Mouse (Mus musculus) neural tube, embryonic 13.5 days (tissue): ENCODE data around the gene Guk1. TPM values are rescaled to one million over a fixed set of nuclear protein-coding genes. Genes with fewer than 3 reads are reported as not detected.
A peak's percentile ranks its signal among the peaks of the same experiment; 100 is the strongest.

Source experiments
- ATAC-seq: fragments of 200-750 bp; cut with Nextera tagmentation; 2 replicates; pipeline ENCODE4 v1.8.0; 2017; ENCODE audit warnings: low read depth, mild to moderate bottlenecking, moderate TSS enrichment, moderate library complexity
- H3K27ac ChIP-seq: fragments of 300-500 bp; sonication (generic); replicated peaks from 2 replicates; pipeline ENCODE4 v1.5.1; 2015; ENCODE audit warnings: moderate library complexity, mild to moderate bottlenecking, inconsistent platforms
- H3K27me3 ChIP-seq: fragments of 300-500 bp; sonication (generic); 2 replicates; pipeline ENCODE4 v1.6.1; 2015; ENCODE audit warnings: mild to moderate bottlenecking, inconsistent platforms
- H3K36me3 ChIP-seq: fragments of 300-500 bp; sonication (generic); 2 replicates; pipeline ENCODE4 v1.6.1; 2015; ENCODE audit warnings: mild to moderate bottlenecking, inconsistent platforms
- H3K4me1 ChIP-seq: fragments of 300-500 bp; sonication (generic); replicated peaks from 2 replicates; pipeline ENCODE4 v1.6.1; 2015; ENCODE audit warnings: inconsistent platforms
- H3K4me2 ChIP-seq: fragments of 300-500 bp; sonication (generic); 2 replicates; pipeline ENCODE4 v1.6.1; 2015; ENCODE audit warnings: inconsistent platforms, mild to moderate bottlenecking, moderate library complexity
- H3K4me3 ChIP-seq: fragments of 300-500 bp; sonication (generic); 2 replicates; pipeline ENCODE4 v1.5.1; 2015; ENCODE audit warnings: mild to moderate bottlenecking, inconsistent platforms
- H3K9ac ChIP-seq: fragments of 300-500 bp; sonication (generic); 2 replicates; pipeline ENCODE4 v1.6.1; 2015; ENCODE audit warnings: moderate library complexity, mild to moderate bottlenecking, inconsistent platforms
- H3K9me3 ChIP-seq: fragments of 300-500 bp; sonication (generic); 2 replicates; pipeline ENCODE4 v1.6.1; 2016; ENCODE audit warnings: inconsistent platforms
- WGBS: fragments of 180-500 bp; shearing (Covaris S2); methylation state at CpG from one replicate; pipeline ENCODE4 v1.1.7; 2015; 5-methylcytosine and 5-hydroxymethylcytosine counted together
- polyA plus RNA-seq: library from polyadenylated mRNA; unstranded; fragments of >200 nt; fragmentation: Nextera tagmentation; extraction: Ambion mirVana; gene quantifications from 2 replicates; pipeline ENCODE4 v1.2.1, GENCODE M21; 2015

The Guk1 gene
- polyA plus RNA-seq, 1 experiment from 2014 or later, result 191 TPM

DNA sequence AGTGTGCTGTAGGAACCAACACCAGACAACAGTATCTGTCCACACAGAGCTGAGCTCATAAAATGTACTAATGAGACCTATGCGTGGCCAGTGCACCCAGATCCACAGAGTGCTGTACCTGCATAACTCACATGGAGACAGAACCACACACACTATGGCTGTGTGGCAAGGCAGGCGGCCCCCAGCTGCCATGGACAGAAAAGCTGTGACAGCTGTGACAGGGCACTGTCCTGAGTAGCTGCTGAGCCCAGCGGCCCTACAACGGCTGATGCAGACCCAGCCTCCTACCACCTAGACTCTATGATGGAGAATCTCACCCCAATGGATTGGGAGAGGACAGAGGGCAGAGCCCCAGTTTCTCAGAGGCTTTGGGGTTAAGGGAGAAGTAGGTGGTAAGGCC is 32.5 kb downstream of the Guk1 start:
- Histone ChIP-seq H3K36me3 (peaks cover 39% of the 10 kb centered on the region), H3K27me3 (no peaks in the 10 kb centered on the region), H3K27ac (no peak overlapping the region), H3K9ac (no peak overlapping the region), H3K4me2 (no peak overlapping the region), H3K9me3 (no peaks in the 10 kb centered on the region), H3K4me1 (peaks cover 22% of the 10 kb centered on the region), H3K4me3 (no peak overlapping the region)
- no peak for ATAC-seq
- 91% methylated on average over 4 of the region's 4 CpGs for WGBS

DNA sequence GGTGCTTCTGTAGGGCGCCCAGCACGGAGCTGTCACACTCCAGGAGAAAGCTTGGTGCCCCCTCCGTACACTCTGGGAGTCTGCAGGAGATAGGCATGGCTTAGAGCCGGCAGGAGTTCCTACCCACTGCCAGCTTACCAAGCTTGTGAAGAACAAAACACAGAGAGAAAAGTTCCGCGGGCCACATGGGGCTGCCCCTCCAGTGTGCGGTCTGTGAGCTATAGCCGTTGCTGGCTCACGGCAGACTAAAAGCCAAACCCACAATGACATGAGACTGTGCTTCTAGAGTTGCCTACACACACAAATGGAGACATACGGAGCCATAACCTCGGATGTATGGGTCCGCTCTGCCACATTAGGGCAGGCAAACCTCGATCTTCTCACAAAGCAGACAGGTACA is 32.9 kb downstream of the Guk1 start:
- ATAC-seq, result no peak
- H3K27ac ChIP-seq, result no peak overlapping the region
- no peak overlapping the region for H3K9ac ChIP-seq
- WGBS, result 94% methylated on average over 13 of the region's 13 CpGs
- peaks cover 39% of the 10 kb centered on the region for H3K36me3 ChIP-seq
- H3K4me1 ChIP-seq, result peaks cover 18% of the 10 kb centered on the region
- H3K4me3 ChIP-seq, result no peak overlapping the region
- no peaks in the 10 kb centered on the region for H3K9me3 ChIP-seq
- no peaks in the 10 kb centered on the region for H3K27me3 ChIP-seq
- H3K4me2 ChIP-seq, result no peak overlapping the region

DNA sequence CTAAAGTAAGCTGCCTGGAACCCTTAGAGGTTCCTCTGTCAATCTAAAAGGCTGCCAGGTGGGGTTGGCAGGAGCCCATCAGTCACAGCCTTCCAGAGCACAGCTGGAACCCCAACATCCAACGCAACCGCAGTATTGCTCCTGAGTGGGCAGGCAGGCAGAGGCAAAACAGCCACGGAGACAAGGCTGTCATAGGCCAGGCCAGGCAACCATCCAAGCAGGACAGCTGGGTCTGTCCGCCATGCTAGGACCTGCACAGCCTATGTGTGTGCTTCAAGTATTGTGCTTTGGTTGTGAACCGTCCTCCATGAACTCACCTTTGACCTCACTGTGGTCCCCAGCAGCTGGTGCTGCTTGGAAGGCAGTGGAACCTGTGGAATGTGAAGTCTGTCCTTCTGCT is 36.1 kb downstream of the Guk1 start:
- Histone ChIP-seq H3K36me3 (peaks cover 35% of the 10 kb centered on the region), H3K27me3 (no peaks in the 10 kb centered on the region), H3K9ac (no peak overlapping the region), H3K4me2 (no peak overlapping the region), H3K4me1 (no peaks in the 10 kb centered on the region), H3K4me3 (no peak overlapping the region), H3K27ac (no peak overlapping the region), H3K9me3 (no peaks in the 10 kb centered on the region)
- WGBS, result 88% methylated on average over 5 of the region's 5 CpGs
- no peak for ATAC-seq

DNA sequence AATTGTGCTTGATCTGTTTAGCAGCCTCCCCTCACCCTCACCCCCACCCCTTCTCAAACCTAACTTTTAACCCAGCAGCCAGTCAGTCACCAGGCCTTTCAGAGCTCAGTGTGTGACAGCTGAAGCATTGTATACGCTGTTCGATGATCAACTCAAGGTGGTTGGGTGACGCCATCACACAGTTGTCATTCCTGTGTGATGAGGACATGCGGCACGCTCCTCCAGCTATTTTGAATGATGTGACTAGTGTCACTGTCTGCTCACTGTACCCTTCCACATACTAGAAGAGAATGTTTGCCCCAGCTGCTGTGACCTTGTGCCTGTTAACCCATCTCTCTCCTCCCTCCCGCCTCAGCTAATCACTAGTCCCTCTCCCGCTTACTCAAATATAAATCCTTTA is 37.8 kb downstream of the Guk1 start:
- H3K9ac ChIP-seq, result no peak overlapping the region
- H3K9me3 ChIP-seq, result no peaks in the 10 kb centered on the region
- H3K36me3 ChIP-seq, result peaks cover 31% of the 10 kb centered on the region
- H3K4me2 ChIP-seq, result no peak overlapping the region
- ATAC-seq, result no peak
- no peaks in the 10 kb centered on the region for H3K4me1 ChIP-seq
- 89% methylated on average over 7 of the region's 7 CpGs for WGBS
- H3K4me3 ChIP-seq, result no peak overlapping the region
- H3K27me3 ChIP-seq, result no peaks in the 10 kb centered on the region
- H3K27ac ChIP-seq, result no peak overlapping the region

DNA sequence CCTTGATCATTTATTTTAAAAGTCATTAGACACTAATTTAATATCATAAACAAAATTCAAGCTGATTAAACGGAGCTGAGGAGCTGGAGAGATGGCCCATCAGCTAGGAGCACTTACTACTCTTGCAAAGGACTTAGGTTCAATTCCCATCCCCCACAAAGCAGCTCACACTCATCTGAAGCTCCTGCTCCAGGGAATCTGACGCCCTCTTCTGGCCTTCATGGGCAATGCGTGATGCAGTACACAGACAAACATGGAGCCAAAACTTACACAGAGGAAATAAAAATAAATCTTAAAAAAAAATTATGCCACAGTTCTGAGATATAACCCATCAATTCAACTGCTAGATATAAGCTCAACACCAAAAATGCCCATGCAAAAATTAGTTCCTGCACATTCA is 40.3 kb downstream of the Guk1 start:
- Histone ChIP-seq H3K27me3 (no peaks in the 10 kb centered on the region), H3K4me1 (no peaks in the 10 kb centered on the region), H3K4me2 (no peak overlapping the region), H3K36me3 (peaks cover 11% of the 10 kb centered on the region), H3K27ac (no peak overlapping the region), H3K9ac (no peak overlapping the region), H3K4me3 (no peak overlapping the region), H3K9me3 (no peaks in the 10 kb centered on the region)
- 30% methylated on average over 3 of the region's 3 CpGs for WGBS
- ATAC-seq, result no peak

DNA sequence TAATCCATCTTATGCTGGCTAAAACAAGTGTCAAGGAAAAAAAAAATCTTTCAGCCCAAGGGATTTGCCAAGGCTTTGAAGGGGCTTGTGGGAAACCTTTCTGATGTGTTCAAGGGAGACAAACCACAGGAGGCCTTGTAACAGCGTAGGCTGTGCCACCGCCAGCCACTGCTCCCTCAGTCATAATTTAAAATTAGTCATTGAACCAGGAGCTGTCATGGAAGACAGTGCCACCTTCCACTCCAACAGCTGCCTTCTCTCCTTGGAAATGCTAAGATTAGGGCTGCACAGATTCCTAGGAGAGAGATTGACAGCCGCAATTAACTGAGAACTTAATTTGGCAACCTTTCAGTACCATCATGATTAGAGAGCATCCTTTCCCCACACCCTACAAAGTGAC is 42.7 kb downstream of the Guk1 start:
- Histone ChIP-seq H3K4me3 (no peak overlapping the region), H3K9me3 (no peaks in the 10 kb centered on the region), H3K9ac (no peak overlapping the region), H3K4me2 (no peak overlapping the region), H3K27ac (no peak overlapping the region), H3K4me1 (no peaks in the 10 kb centered on the region), H3K36me3 (no peaks in the 10 kb centered on the region), H3K27me3 (no peaks in the 10 kb centered on the region)
- WGBS, result 59% methylated on average over 3 of the region's 3 CpGs
- ATAC-seq, result no peak

DNA sequence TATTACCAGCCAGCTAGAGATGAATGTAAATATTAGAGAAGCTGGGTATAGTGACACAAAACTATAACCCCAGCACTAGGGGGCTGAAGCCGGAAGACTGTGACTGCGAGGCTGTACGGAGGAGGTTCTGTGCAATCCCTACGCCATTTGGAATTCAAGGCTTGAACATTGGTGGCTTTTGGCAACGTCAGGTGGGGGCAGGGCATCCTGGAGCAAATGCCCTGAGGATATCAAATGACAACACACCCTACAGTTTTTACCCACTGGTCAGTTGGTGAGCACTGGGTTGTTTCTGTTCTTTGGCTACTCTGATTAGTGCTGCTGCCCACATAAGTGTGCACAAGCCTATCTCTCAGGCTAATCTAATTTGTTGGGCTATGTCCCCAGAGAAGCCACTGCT is 49.0 kb downstream of the Guk1 start:
- Histone ChIP-seq H3K36me3 (no peaks in the 10 kb centered on the region), H3K27me3 (peaks cover 14% of the 10 kb centered on the region), H3K4me1 (0 out of 2 replicates have a peak, but pooled peaks cover 3% of the 10 kb centered on the region), H3K27ac (no peak overlapping the region), H3K4me2 (no peak overlapping the region), H3K9ac (no peak overlapping the region), H3K4me3 (no peak overlapping the region), H3K9me3 (no peaks in the 10 kb centered on the region)
- WGBS, result 82% methylated on average over 5 of the region's 5 CpGs
- no peak for ATAC-seq

DNA sequence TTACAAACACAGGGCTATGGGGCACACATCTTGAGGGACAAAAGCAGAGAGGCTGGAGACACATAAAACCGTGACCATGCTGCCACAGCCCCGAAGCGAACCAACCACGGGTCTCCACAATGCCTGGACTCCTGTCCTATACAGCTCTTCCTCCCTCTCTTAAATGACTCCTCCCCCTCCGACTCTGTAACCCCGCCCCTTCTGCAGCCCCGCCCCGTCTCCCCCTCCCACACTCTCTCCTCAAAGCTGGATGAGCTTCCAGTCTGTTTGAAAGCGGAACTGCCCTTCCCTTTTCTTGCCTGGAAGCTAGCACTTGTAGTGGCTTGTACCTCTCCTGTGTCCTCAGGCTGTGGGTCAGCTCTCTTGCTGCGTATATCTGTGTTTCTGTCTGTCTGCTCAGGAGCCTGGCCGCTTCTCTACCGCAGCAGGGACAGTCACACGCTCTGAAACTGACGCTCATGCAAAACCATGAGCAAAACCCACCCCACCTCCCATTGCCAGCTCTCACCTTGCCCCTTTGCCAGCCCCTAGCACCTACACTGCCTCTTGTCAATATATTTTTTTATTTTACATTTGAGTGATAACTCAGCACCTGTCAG is 50.1 kb downstream of the Guk1 start:
- Histone ChIP-seq H3K36me3 (no peaks in the 10 kb centered on the region), H3K27me3 (peaks cover 25% of the 10 kb centered on the region), H3K4me3 (0 out of 2 replicates have a peak overlapping the region, but pooled peaks have one; percentile 4), H3K4me1 (0 out of 2 replicates have a peak, but pooled peaks cover 3% of the 10 kb centered on the region), H3K4me2 (peak overlapping the region; percentile 45), H3K27ac (no peak overlapping the region), H3K9me3 (no peaks in the 10 kb centered on the region), H3K9ac (0 out of 2 replicates have a peak overlapping the region, but pooled peaks have one; percentile 41)
- 12% methylated on average over 14 of the region's 14 CpGs for WGBS
- ATAC-seq, result no peak

DNA sequence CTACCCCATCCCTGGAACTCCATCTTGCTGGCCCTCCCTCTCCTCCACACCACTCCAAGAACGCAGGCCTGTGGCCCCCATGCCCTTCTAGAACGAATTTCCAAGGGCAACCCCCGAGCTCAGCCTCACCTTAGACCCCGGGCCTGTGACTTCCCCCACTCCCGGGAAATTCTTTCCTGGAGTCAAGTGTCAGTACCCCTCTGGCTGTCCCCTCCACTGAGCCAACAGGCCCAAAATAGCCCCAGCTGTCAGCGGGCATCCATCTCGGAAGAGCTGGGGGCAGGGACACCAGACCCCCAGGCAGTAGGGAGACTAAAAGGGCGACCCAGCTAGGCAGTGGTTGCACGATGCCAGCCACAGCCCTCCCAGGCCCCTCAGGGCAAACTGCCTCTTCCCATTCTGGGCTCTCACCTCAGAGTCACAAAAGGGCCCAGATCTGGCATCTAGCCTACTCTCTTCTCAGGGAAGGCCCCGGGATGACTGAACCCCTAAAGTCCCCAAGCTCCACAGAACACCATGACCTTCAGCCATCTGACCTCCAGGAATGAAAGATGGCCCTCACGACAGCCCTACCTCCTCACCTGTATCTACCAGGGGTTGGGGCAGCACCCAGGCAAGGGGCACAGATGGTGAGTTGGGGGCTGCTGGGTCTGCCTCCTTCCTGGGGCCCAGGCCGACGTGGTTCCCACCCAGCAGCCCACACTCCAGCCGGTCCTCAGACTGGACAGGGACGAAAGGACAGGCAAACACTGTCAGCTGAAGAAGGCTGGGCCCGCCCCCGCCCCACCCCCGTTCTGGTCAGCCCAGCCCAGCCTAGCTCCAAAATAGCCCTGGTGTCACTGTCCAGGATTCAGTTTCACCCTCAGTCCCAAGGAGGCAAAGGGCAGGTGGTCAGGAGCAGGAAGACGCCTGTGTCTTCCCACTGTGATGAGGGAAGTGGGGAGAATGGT is 53.2 kb downstream of the Guk1 start:
- no peak for ATAC-seq
- no peaks in the 10 kb centered on the region for H3K9me3 ChIP-seq
- WGBS, result 71% methylated on average over 19 of the region's 19 CpGs
- H3K27ac ChIP-seq, result no peak overlapping the region
- peaks cover 55% of the 10 kb centered on the region for H3K27me3 ChIP-seq
- H3K4me1 ChIP-seq, result peaks cover 19% of the 10 kb centered on the region; the same call in 1 of the 2 replicates
- H3K4me2 ChIP-seq, result no peak overlapping the region
- no peak overlapping the region for H3K4me3 ChIP-seq
- H3K9ac ChIP-seq, result no peak overlapping the region
- no peaks in the 10 kb centered on the region for H3K36me3 ChIP-seq

DNA sequence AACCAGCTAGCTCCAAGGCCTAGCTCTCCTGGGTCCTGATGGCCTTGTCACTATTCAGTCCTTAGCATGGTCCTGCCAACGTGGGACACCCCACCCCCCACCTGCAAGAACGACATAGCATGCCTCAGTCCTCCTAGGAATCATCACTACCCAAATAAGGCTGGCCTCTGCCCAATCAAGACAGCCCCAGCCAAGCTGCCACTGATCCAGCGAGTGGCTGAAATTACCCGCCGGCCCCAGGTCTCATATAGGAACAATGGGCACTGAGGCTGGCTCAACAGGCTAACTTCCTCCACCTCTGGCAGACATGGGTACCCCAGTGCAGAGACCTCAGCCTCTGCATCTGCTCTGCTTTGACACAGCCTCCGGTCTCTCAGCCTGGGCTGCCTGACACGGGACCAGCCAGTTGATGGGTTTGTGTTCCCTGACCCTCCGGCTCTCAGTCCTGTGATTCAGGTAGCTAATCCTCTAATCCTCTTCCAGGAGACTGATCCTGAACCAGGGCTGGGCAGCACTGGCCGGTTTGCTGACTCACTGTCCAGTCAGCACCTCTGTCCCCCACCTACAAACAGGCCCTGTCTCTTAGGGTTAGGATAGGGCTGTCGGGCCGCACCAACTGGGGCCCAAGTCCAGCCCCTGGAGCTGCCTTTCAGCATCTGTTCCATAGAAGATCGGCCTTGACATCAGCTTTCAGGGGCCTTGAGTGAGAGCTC is 54.9 kb downstream of the Guk1 start:
- no peak overlapping the region for H3K9ac ChIP-seq
- H3K27me3 ChIP-seq, result peaks cover 71% of the 10 kb centered on the region
- 70% methylated on average over 12 of the region's 12 CpGs for WGBS
- no peaks in the 10 kb centered on the region for H3K36me3 ChIP-seq
- no peak overlapping the region for H3K27ac ChIP-seq
- no peak for ATAC-seq
- H3K4me3 ChIP-seq, result no peak overlapping the region
- H3K4me2 ChIP-seq, result no peak overlapping the region
- H3K4me1 ChIP-seq, result peaks cover 19% of the 10 kb centered on the region; the same call in 1 of the 2 replicates
- no peaks in the 10 kb centered on the region for H3K9me3 ChIP-seq

DNA sequence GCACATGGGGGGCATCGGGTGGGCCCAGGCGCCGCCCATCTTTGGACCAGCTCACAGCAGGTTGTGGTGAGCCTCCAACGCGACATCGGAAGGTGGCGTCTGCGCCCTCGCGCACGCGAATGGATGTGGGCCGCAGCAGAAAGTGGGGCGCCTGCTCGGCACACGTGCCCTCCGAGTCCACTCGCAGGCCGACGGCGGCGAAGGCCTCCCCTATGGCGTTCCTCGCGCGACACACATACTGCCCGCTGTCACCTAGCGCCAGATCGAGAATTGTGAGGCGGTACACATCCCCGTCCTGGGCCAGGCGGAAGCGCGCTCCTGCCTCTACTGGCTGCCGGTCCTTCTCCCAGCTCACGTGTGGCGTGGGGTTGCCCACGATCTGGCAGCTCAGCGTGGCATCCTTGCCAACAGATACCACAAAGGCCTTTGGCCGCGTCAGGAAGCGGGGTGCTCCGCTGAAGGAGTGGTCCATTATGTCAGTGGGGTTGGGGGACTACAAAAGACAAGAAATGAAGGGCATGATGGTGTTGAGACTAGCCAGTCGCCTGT is 56.0 kb downstream of the Guk1 start, which contains the start of gene Obscn:
TSS of gene Obscn (minus strand) at position 499 of the 549 bp plus-strand sequence.
- Histone ChIP-seq H3K4me2 (peak within 1 kb of the TSS; percentile 48), H3K27me3 (peaks cover 72% of the 10 kb centered on the region), H3K4me1 (peaks cover 19% of the 10 kb centered on the region; the same call in 1 of the 2 replicates), H3K36me3 (no peaks in the 10 kb centered on the region), H3K27ac (no peak within 1 kb of the TSS), H3K4me3 (peak within 1 kb of the TSS; percentile 32), H3K9ac (0 out of 2 replicates have a peak within 1 kb of the TSS, but pooled peaks have one; percentile 8), H3K9me3 (no peaks in the 10 kb centered on the region)
- ATAC-seq, result no peak
- 19% methylated on average over 44 of the region's 44 CpGs for WGBS
